Mouse (Mus musculus): ENCODE data around the gene Inca1.

The Inca1 gene

DNA sequence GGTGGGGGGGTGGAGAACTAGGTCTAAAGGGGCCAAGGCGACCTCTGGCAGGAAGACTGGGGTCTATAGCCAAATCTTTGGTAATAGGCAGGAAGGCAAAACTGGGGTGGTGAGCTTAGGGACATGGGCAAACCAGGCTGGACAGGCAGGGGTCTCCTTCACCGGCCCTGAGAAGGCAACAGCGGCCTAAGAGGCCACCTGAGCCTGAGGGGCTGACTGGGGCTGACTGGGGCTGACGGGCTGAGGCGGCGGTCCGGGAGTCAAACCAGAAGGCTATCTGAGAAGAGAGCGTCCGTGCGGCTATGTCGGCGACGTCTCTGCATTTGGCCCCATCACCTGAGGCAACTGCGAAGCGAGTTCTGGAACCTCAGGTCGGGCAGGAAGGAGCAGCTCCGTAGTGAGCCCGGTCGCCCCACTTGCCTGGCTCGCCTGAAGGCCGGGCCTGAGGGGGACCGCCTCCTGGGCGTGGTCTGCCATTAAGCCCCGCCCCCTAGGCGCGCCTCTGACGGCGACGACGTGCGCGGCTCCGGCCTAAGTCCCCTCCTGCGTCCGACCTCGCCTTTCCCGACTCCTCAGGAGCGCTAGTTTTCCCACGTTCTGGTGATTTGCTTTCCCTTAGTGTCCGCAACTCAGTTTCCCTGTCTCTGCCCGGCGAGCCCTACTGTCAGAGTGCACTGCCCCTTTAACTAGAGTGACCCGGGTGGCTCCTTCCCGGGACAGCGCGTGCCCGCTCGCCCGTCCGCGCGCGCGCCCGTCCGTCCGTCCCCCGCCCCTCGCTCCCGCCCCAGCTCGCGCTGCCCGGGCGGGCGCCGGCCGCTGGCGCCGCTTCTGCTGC lies at the start of gene Inca1, which contains the start of gene Kif1c:
Gene Inca1, minus strand, starts transcription at position 434 of the 835 bp plus-strand sequence.
Gene Kif1c, plus strand, starts transcription at position 827 of the 835 bp plus-strand sequence.
- peak; percentile 97 for DNase-seq (ENCODE audit: low read depth, low spot score)

DNA sequence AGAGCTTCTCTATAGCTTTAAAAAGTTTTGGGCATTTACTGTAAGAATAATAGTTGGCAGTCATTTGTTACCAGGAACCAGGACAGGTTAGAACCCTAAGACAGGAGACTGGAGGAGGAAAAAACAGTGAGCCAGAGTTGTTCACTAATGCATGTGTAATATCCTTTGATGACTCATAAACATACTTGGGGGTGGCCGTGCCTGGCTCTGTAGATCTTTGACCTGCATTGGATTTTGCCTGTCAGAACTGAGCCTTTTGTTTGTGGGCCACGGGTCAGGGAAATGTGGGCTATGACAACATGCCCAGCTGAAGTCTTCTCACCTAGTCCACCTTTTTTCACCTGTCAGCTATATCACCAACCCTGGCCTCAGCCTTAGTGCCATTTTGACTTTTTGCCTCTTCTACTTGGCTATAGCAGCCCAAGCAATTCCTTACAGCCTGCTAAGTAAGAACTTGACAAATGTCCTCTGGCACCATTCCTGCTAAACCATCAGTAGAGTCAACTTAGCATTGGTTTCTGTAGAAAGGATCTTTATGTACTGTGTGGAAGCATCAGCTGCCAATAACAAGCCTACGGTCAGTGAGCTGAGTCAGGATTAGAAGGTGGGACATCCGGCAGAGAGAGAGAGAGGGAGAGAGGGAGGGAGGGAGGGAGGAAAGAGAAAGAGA lies 48.1 kb upstream of the Inca1 start:
- DNase-seq (ENCODE audit: low read depth, low spot score), result no peak

DNA sequence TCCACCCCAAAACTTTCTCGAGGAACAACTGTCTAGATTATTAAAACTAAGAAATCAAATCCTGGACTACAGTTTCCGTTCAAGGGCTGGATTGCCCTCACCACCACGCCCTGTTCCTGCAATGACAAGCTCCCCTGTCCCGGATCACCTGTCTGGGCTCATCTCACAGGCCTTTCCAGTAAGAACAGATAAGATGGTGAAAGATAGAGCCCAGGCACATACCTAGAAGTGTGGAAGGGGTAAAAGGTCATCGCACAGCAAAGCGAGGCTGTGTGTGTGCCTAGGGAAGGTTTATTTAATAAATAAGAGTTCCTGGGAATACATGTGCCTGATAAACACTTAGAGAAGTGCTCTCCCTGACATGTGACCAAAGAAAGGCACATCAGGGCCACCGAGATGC lies 45.7 kb upstream of the Inca1 start:
- DNase-seq (ENCODE audit: low read depth, low spot score), result no peak

DNA sequence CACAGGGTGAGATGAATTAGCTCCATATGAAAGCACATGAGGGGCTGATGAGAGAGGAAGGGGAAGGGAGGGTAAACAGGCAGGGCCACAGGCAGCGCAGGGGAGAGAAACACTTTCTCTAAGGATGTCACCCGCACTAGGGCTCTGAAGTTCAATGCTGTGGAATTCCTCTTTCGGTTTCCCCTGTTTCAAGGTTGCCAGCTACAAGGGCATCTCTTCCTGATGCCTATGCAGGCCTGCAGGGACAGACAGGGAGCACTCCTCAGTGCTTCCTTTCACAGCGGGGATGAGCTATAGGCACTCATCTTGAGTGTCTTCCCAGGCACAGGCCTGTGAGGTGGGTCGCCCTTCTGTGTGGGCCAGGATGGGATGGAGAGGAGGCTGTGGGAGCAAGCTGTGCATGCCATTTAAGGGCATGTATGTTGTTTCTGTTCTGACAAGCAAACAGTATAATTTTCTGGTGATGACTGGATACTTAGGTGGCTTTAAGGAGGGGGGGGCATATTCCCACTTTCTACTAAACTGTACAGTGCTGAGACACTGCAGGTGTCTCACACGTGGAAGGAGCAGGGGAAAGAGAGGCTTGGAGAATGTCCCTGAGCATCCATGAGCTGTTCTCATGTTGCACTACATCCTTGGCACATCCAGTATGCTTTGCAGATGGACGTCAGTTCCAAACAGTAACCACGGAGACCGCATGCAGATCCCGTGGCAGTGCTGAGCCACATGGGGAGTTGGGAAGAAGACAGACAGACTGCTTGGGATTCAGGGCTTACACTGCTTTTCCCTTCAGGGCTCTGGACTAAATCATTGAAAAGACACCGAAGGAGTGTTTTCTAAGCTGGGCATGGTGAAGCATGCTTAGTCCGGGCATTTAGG lies 42.9 kb upstream of the Inca1 start:
- peak; percentile 58 for DNase-seq (ENCODE audit: low read depth, low spot score)

DNA sequence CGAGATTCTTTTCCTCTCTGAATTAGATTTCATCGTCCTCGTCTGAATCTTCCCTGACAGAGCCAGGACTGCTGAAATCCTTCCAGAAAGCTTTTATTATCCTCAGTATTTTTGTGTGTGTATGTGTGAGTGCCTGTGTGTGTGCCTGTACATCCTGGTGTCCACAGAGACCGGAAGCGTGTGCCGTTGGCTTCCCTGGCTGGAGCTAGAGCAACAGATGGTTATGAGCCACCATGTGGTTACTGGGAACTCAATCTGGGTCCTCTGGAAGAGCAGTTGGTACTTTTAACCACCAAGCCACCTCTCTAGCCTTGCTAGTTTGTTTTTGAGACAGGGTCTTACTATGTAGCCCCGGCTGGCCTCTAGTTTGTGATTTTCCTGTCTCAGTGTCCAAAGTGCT lies 42.2 kb upstream of the Inca1 start:
- DNase-seq (ENCODE audit: low read depth, low spot score), result no peak

DNA sequence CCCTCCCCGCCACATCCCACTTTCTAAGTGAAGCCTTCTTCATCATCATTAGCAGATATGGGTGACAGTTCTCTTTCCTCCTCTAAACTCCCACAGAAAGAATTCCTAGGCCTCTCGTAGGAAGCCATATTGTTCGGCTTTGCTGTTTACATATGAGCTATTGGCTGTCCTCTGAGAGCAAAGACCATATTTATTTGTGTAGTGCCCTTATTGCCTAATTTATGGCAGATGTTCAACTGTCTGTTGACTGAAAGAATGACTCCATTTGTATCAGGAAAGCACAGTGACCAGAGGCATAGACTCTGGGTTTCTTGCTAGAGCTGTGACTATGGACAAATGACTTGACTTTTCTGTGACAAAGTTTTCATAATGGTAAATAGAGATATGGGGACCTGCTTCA lies 41.6 kb upstream of the Inca1 start:
- DNase-seq (ENCODE audit: low read depth, low spot score), result no peak

DNA sequence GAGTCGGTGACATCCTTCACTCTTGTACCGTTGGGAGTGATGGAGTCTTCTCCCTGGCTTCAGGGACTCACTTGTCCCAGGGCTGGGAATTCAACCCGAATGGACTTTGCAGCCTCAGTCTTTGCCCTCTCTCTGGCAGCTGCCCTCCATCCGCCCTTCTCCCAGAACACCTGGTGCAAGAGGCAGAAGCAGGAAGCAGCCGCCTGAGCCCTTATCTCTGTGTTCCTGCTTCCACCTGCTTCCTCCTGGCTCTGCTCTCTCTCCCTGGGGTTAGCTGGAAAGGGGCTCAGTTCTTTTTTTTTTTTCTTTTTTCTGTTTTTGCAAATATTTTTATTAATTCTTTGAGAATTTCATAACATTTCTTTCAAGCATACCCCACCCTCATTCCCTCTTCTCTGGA lies 37.8 kb upstream of the Inca1 start:
- no peak for DNase-seq (ENCODE audit: low read depth, low spot score)

DNA sequence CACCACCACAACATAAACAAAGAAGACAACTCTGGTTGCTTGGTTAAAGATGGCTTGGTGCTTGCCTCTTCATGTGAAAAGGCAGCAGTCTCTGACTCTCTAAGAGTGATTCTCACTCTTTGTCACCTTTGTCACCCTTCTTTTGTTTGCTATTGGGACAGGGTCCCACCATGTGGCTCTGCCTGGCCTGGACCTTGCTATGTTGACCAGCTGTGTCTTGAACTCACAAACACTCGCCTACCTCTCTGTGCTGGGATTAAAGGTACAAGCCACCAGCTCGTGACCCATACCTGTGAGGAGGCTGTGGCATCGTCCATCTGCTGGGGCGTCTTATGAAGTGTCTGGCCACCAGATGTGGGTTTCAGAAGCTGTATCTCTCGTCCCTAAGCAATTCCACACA lies 33.3 kb upstream of the Inca1 start:
- DNase-seq (ENCODE audit: low read depth, low spot score), result no peak

DNA sequence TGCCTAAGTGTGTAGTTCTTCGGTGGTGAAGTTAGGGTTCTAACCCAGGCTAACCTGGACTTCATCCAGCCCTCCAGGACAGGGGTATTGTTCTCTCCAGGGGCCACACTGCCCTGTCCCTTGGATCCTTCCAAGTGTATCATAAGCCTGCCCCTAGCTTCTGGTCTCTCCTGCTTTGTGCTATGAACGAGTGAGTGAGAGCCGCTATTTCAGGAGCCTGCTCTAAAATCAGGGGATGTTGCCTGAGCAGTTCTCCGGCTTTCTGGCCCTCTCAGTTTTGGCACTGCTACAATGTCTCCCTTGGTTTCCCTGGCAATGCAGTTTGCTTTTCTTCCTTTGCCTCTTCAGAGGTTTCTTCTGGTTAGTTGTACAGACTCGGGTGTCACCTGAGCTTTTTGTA lies 31.2 kb upstream of the Inca1 start:
- peak; percentile 61 for DNase-seq (ENCODE audit: low read depth, low spot score)

DNA sequence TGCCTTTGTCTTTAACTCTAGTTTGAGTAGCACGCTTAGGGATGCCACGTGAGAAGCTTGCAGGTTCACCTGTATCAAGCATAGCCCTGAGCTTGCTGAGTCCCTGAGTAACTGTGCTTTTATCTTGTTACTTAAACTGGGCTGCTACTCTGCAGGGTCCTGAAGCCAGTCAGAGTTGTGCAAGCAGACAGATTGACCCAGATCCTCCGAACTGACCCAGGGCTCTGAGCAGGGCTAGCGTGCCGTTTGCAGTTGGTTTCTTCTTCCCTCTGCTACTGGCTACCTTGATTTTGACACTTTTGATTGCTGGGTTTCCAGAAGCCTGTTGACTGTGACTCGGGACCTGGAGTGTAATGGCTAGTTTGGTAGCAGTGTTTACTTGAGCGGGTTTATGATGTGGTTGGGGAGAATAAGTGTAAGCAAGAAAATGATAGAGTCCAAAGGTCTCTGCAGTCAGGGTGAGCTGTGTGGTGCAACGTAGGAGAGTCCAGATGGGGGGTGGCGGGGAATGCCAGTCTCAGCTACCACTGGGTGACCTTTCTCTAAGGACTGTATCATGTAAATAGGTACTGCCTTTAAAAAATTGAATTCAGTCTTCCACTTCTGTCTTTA lies 30.6 kb upstream of the Inca1 start:
- DNase-seq (ENCODE audit: low read depth, low spot score), result no peak

DNA sequence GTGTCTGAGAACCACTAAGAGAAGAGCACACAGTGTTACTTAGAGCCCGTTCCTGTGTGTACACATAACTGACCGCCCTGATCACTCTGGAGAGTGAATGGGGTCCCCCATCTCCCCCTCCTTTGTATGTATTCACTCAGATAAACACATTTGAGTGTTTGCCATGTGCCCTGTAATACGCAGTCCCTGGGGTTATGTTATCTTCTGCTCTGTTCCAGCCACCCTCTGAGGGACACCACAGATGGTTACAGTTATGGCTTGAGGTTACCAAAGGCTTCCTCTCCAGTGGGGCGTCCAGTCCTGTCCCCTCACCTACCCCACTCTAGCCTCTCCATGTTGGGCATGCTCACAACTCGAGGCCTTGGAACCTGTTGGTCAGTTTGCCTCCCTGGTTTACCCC lies 27.4 kb upstream of the Inca1 start:
- no peak for DNase-seq (ENCODE audit: low read depth, low spot score)

DNA sequence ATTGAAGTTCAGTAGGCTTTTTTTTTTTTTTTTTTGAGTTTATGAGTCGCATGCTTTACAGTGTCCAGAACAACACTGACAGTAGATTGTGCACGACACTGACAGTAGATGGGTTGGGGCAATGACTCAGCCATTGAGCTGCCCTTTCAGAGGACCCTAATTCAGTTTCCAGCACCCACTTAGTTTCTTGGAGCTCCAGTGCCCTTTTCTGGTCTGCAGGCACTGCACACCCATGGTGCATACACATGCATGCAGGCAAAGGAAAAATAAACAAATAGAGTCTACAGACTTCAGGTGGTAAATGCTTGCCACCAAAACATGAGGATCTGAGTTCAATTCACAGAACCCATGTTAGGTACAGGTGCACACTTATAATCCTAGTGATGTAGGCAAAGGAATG lies 26.6 kb upstream of the Inca1 start:
- DNase-seq (ENCODE audit: low read depth, low spot score), result no peak

DNA sequence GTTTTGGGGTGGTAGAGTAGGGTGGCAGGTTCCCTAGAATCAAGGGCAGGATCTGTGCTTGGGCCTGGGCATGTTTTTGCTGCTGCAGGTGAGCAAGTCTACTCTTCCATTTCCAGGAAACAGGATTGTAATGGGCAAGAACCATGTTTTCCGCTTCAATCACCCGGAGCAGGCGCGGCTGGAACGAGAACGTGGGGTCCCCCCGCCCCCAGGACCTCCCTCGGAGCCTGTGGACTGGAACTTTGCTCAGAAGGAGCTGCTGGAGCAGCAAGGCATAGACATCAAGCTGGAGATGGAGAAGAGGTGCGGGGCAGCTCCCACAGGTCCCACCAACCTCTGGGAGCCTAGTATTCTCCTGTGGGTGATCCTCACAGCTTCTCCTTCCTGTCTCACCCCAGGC lies 24.8 kb upstream of the Inca1 start:
- no peak for DNase-seq (ENCODE audit: low read depth, low spot score)

DNA sequence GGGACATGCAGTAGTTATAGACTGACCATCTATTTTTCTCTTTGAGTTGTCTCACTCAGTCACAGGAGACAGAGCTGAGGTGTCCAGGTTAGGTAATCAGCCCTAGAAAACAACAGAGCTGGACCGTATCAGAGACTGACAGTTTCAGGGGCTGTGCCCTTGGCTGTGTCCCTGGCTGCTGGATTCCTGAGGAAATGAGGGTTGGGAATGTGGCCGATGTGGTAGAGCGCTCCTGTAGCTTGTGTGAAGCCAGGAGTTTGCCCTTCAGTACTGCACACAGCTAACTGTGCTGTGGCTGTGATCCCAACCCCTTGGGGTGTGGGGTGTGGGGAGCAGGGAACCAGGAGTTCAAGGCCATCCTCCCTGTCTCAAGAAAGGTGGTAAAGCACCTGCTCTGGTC lies 21.1 kb upstream of the Inca1 start:
- DNase-seq (ENCODE audit: low read depth, low spot score), result no peak

DNA sequence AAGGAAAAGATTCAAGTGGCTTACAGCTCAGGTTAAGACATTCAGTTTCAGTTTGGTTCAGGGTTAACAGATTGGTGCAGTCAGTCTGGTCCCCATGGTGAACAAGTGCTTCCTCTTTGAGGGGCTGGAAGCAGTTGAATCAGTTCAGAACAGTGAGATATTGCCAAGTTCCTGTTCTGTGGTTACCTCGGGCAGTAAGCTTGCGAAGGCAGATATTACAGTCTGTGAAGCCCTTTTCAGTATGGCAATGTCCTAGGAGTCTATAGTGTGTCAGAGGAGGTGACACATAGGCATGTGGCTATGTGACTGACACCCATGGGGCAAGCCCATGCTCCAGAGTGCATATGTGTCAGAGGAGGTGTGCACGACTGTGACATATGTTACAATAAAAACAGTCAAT lies 20.6 kb upstream of the Inca1 start:
- no peak for DNase-seq (ENCODE audit: low read depth, low spot score)

DNA sequence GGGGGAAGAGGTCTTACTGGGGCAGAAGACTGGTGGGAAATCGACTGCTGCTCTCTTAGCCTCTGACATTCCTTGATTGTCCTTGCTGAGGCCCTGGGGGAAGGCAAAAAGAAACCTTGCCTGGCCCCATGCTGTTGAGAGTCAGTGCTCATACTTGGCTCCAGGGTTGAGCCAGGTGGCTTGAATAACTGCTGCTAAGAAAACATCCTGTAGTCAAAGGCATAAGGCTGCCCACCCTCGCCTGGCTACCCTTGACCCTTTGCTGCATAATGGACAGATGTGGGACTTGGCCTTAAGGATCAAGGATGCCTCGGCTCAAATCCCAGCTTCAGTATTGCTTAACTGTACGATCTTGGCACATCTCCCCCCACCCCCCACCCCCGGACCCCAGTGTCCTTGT lies 18.5 kb upstream of the Inca1 start:
- no peak for DNase-seq (ENCODE audit: low read depth, low spot score)

DNA sequence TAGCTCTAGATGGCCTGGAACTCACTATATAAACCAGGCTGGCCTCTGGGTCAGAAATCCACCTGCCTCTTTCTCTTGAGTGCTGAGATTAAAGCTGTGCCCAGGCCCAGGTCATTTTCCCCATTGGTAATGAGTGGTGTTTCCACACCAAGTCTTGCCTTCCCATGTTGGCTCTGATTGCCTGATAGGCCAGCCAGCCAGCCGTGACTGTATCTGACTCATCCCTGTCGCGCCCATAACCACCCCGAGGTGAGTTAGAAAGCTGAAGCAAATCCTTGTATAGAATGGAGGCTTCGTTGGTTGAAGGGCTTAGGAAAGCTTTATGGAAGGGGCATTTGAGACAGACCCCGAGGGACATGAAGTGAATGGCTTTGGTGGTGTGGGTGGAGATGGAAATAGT lies 15.9 kb upstream of the Inca1 start:
- peak; percentile 37 for DNase-seq (ENCODE audit: low read depth, low spot score)

DNA sequence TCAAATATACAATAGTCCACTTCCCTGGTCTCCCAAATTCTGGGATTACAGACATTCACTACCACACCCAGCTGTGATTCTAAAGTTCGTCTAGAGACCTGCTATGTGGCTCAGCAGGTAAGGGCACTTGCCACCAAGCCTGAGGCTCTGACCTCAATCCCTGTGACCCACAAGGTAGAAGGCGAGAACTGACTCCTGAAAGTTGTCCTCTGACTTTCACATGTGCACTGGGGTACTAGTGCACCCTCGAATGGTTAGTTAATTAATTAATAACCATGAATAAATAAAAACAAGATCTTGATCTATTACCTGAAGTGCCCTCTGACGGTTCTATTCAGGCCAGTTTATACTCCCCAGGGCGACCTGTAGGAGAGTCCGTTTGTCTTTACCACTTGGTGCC lies 13.3 kb upstream of the Inca1 start:
- no peak for DNase-seq (ENCODE audit: low read depth, low spot score)

DNA sequence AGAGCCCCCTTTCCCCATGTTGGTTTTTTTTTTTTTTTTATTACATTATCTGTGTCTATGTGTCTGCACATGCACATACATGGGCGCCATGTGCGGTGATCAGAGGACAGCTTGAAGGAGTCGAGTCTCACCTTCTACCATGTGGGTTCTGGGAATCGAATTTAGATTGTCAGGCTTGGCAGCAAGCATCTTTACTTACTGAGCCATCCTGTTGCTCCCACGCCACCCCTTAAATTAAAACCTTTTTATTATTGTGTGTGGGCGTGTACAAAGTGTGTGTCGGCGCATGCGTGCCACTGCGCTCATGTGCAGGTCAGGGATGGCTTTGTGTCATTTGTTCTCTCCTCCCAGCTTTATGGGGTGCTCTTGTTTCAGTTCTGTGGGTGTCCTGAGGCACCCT lies 11.1 kb upstream of the Inca1 start:
- peak; percentile 69 for DNase-seq (ENCODE audit: low read depth, low spot score)

DNA sequence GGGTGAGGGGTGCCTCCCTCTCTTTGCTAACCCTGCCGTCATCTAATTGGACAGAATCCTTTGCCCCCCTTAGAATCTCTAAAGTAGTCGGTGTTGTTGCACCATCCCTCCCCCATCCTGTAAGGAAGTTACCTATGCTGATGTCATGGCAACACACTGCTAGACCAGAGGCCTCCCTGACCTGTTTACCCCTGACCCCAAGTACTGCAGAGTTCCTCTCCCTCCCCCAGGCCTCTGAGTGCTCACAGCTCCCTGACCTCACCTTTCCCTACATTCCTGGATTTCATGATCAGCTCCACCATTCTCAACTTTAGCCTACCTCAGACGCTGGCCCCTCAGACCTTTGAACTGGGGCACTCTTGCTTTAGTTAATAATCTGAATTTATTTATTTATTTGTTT lies 6.2 kb upstream of the Inca1 start:
- DNase-seq (ENCODE audit: low read depth, low spot score), result no peak

DNA sequence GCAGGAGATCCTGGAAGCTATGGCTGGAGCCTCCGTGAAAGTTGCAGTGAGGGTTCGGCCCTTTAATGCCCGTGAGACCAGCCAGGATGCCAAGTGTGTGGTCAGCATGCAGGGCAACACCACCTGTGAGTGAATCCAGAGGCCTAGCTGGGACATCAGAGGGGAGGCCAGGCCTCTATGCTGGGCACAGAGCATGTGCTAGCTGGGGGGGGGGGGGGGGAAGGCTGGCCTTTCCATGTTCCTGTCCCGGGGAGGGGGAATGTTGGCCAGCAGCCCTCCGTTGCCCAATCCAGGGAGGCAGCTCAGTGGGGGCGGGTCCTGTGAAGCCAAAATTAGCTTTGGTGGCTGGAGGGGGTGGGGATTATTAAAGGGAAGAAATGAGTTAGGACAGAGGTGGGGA lies 2.8 kb upstream of the Inca1 start:
- no peak for DNase-seq (ENCODE audit: low read depth, low spot score)
